Comparison of ENCODE assay signal across 24 mouse cellular contexts in genomic region chr19:59577886-59578285, GRCm38 (mm10).
"Had no signal": no experiment of that assay in that cellular context is flagged by ENCODE, and none has a peak within 500 bp of the region (broad histone marks: within the 10 kb centered on the region; RNA-seq: fewer than 3 reads in every experiment).

No protein-coding gene starts in this region.

- H3K27ac ChIP-seq: kidney, postnatal 0 days; layer of hippocampus, adult 2 months; limb, embryonic 10.5 days; limb, embryonic 13.5 days; liver, embryonic 12.5 days; liver, embryonic 15.5 days; lung, embryonic 15.5 days; midbrain, embryonic 10.5 days; neural tube, embryonic 13.5 days; stomach, embryonic 15.5 days had no signal

- DNase-seq: kidney, adult 2 months; kidney, postnatal 25 days; layer of hippocampus, adult 9-11 months; liver; lung, adult 18-20 months; lung, postnatal 10 days; lung, postnatal 36 days; midbrain, embryonic 14.5 days; right cerebral cortex, adult 18-20 months; right cerebral cortex, postnatal 14 days; right cerebral cortex, postnatal 4 days; thymus, postnatal 25 days had no signal

- H3K36me3 ChIP-seq: limb, embryonic 10.5 days; limb, embryonic 13.5 days; liver, embryonic 12.5 days; liver, embryonic 15.5 days; lung, embryonic 15.5 days; midbrain, embryonic 10.5 days; neural tube, embryonic 13.5 days; stomach, embryonic 15.5 days had no signal

- H3K9ac ChIP-seq: limb, embryonic 13.5 days; liver, embryonic 12.5 days; liver, embryonic 15.5 days; lung, embryonic 15.5 days; neural tube, embryonic 13.5 days; stomach, embryonic 15.5 days had no signal

- H3K27me3 ChIP-seq: limb, embryonic 13.5 days; liver, embryonic 12.5 days; liver, embryonic 15.5 days; lung, embryonic 15.5 days; megakaryocyte, embryonic 14.5 days; stomach, embryonic 15.5 days had no signal

- H3K4me1 ChIP-seq: liver, embryonic 12.5 days; liver, embryonic 15.5 days; lung, embryonic 15.5 days; megakaryocyte, embryonic 14.5 days; midbrain, embryonic 10.5 days; neural tube, embryonic 13.5 days; stomach, embryonic 15.5 days had no signal

- H3K4me2 ChIP-seq: limb, embryonic 13.5 days; liver, embryonic 12.5 days; liver, embryonic 15.5 days; lung, embryonic 15.5 days; neural tube, embryonic 13.5 days; stomach, embryonic 15.5 days had no signal

- H3K4me3 ChIP-seq: layer of hippocampus, adult 2 months; limb, embryonic 10.5 days; limb, embryonic 13.5 days; liver, embryonic 12.5 days; liver, embryonic 15.5 days; lung, embryonic 15.5 days; megakaryocyte, embryonic 14.5 days; midbrain, embryonic 10.5 days; neural tube, embryonic 13.5 days; stomach, embryonic 15.5 days had no signal

- H3K9me3 ChIP-seq: limb, embryonic 10.5 days; limb, embryonic 13.5 days; liver, embryonic 12.5 days; liver, embryonic 15.5 days; lung, embryonic 15.5 days; megakaryocyte, embryonic 14.5 days; midbrain, embryonic 10.5 days; neural tube, embryonic 13.5 days; stomach, embryonic 15.5 days had no signal

- ATAC-seq: intestine, postnatal 0 days; liver, embryonic 12.5 days had no signal
